Mouse (Mus musculus): Measurements from ENCODE around the gene Dennd5a. TPM values are rescaled to one million over a fixed set of nuclear protein-coding genes. Genes with fewer than 3 reads are reported as not detected.

The Dennd5a gene
- 153 and 157 TPM in 2 replicates for polyA plus RNA-seq (2012; rRNA removed)

- DNase-seq (ENCODE audit: low read depth), result peak; percentile 91
- TF ChIP-seq POLR2A (IDR thresholded peaks at IDR 0.05; ENCODE audit: borderline replicate concordance, extremely low read depth, insufficient read depth, insufficient read length, poor library complexity, severe bottlenecking) (peak; percentile 88; the same call in 1 of the 2 replicates), CTCF (IDR thresholded peaks at IDR 0.05; ENCODE audit: borderline replicate concordance, extremely low read depth, insufficient read depth, insufficient read length) (no peak)
Measured at GRCm38 (mm10) chr7:109959716-109960612, at the start of gene Dennd5a. TSS of gene Dennd5a (minus strand) at chr7:109960470.

- no peak for TF ChIP-seq CTCF (IDR thresholded peaks at IDR 0.05; ENCODE audit: borderline replicate concordance, extremely low read depth, insufficient read depth, insufficient read length)
- TF ChIP-seq POLR2A (IDR thresholded peaks at IDR 0.05; ENCODE audit: borderline replicate concordance, extremely low read depth, insufficient read depth, insufficient read length, poor library complexity, severe bottlenecking), result no peak
- DNase-seq (ENCODE audit: low read depth), result no peak
Measured at GRCm38 (mm10) chr7:110009084-110009483, 48.8 kb upstream of the Dennd5a start.

GRCm38 (mm10) chr7:110008513-110008912 lies 48.2 kb upstream of the Dennd5a start:
- TF ChIP-seq POLR2A (IDR thresholded peaks at IDR 0.05; ENCODE audit: borderline replicate concordance, extremely low read depth, insufficient read depth, insufficient read length, poor library complexity, severe bottlenecking) (no peak), CTCF (IDR thresholded peaks at IDR 0.05; ENCODE audit: borderline replicate concordance, extremely low read depth, insufficient read depth, insufficient read length) (no peak)
- no peak for DNase-seq (ENCODE audit: low read depth)

GRCm38 (mm10) chr7:110006471-110007195 lies 46.4 kb upstream of the Dennd5a start:
- no peak for DNase-seq (ENCODE audit: low read depth)
- no peak for TF ChIP-seq CTCF (IDR thresholded peaks at IDR 0.05; ENCODE audit: borderline replicate concordance, extremely low read depth, insufficient read depth, insufficient read length)
- TF ChIP-seq POLR2A (IDR thresholded peaks at IDR 0.05; ENCODE audit: borderline replicate concordance, extremely low read depth, insufficient read depth, insufficient read length, poor library complexity, severe bottlenecking), result no peak

GRCm38 (mm10) chr7:110005976-110006375 lies 45.7 kb upstream of the Dennd5a start:
- DNase-seq (ENCODE audit: low read depth), result no peak
- TF ChIP-seq CTCF (IDR thresholded peaks at IDR 0.05; ENCODE audit: borderline replicate concordance, extremely low read depth, insufficient read depth, insufficient read length), result no peak
- no peak for TF ChIP-seq POLR2A (IDR thresholded peaks at IDR 0.05; ENCODE audit: borderline replicate concordance, extremely low read depth, insufficient read depth, insufficient read length, poor library complexity, severe bottlenecking)

- DNase-seq (ENCODE audit: low read depth), result peak; percentile 14
- TF ChIP-seq CTCF (IDR thresholded peaks at IDR 0.05; ENCODE audit: borderline replicate concordance, extremely low read depth, insufficient read depth, insufficient read length), result no peak
- TF ChIP-seq POLR2A (IDR thresholded peaks at IDR 0.05; ENCODE audit: borderline replicate concordance, extremely low read depth, insufficient read depth, insufficient read length, poor library complexity, severe bottlenecking), result no peak
Measured at GRCm38 (mm10) chr7:110002968-110003367, 42.7 kb upstream of the Dennd5a start.

- no peak for DNase-seq (ENCODE audit: low read depth)
- TF ChIP-seq CTCF (IDR thresholded peaks at IDR 0.05; ENCODE audit: borderline replicate concordance, extremely low read depth, insufficient read depth, insufficient read length) (no peak), POLR2A (IDR thresholded peaks at IDR 0.05; ENCODE audit: borderline replicate concordance, extremely low read depth, insufficient read depth, insufficient read length, poor library complexity, severe bottlenecking) (no peak)
Measured at GRCm38 (mm10) chr7:110002092-110002491, 41.8 kb upstream of the Dennd5a start.

- TF ChIP-seq POLR2A (IDR thresholded peaks at IDR 0.05; ENCODE audit: borderline replicate concordance, extremely low read depth, insufficient read depth, insufficient read length, poor library complexity, severe bottlenecking) (no peak), CTCF (IDR thresholded peaks at IDR 0.05; ENCODE audit: borderline replicate concordance, extremely low read depth, insufficient read depth, insufficient read length) (no peak)
- DNase-seq (ENCODE audit: low read depth), result no peak
Measured at GRCm38 (mm10) chr7:109998388-109998787, 38.1 kb upstream of the Dennd5a start.

- peak; percentile 79 for DNase-seq (ENCODE audit: low read depth)
- TF ChIP-seq CTCF (IDR thresholded peaks at IDR 0.05; ENCODE audit: borderline replicate concordance, extremely low read depth, insufficient read depth, insufficient read length) (no peak), POLR2A (IDR thresholded peaks at IDR 0.05; ENCODE audit: borderline replicate concordance, extremely low read depth, insufficient read depth, insufficient read length, poor library complexity, severe bottlenecking) (no peak)
Measured at GRCm38 (mm10) chr7:109993157-109993959, 33.1 kb upstream of the Dennd5a start.

- no peak for DNase-seq (ENCODE audit: low read depth)
- TF ChIP-seq POLR2A (IDR thresholded peaks at IDR 0.05; ENCODE audit: borderline replicate concordance, extremely low read depth, insufficient read depth, insufficient read length, poor library complexity, severe bottlenecking) (no peak), CTCF (IDR thresholded peaks at IDR 0.05; ENCODE audit: borderline replicate concordance, extremely low read depth, insufficient read depth, insufficient read length) (no peak)
Measured at GRCm38 (mm10) chr7:109991286-109991685, 31.0 kb upstream of the Dennd5a start.

- DNase-seq (ENCODE audit: low read depth), result peak; percentile 38
Measured at GRCm38 (mm10) chr7:109986775-109987174, 26.5 kb upstream of the Dennd5a start, which contains the start of gene Tmem41b. TSS of gene Tmem41b (minus strand) at chr7:109986929.

All from brain, embryonic 14.5 days (tissue).